Mouse (Mus musculus) left cerebral cortex, adult 2 months (tissue): ENCODE data around the gene Cdc42bpg. TPM values are rescaled to one million over a fixed set of nuclear protein-coding genes. Genes with fewer than 3 reads are reported as not detected.

ENCODE experiments used
- DNase-seq, 2 experiments: peaks; one replicate each; pipeline ENCODE4 v3.0.0; 2021 to 2022; ENCODE audit warnings: low spot score in 2 of 2, mixed read lengths in 1 of 2; ENCODE audit errors: extremely low spot score in 1 of 2
- H3K27ac ChIP-seq: fragments of 200-600 bp; 2 replicates; pipeline ENCODE4 v1.8.1; 2022
- H3K4me3 ChIP-seq: fragments of 200-600 bp; 2 replicates; pipeline ENCODE4 v1.8.1; 2022
- CTCF ChIP-seq: fragments of 200-600 bp; IDR thresholded peaks from 2 replicates; pipeline ENCODE4 v1.8.1; 2022; ENCODE audit warnings: antibody characterized with exemption, mild to moderate bottlenecking, moderate library complexity
- intact Hi-C: fragments of 180-260 bp; cut with DNase I; formaldehyde crosslinking; loops from one replicate; pipeline ENCODE4 v1.15.1; 2025
- total RNA-seq, 2 experiments: library from RNA; stranded (reverse); gene quantifications; 2 replicates each; pipeline ENCODE4 v1.2.3; 2021

Cdc42bpg gene
- total RNA-seq, 2 experiments from 2014 or later: 3.4 to 4.1 TPM

- no peak for TF ChIP-seq CTCF
- Histone ChIP-seq H3K27ac (no peak overlapping the region), H3K4me3 (no peak overlapping the region)
- DNase-seq: no peak
- intact Hi-C loops: loop anchor here (2.0 kb wide), 1 partner anchor 61 kb away; no protein-coding TSS in a partner anchor
Measured at GRCm38 (mm10) chr19:6269798-6270475, 36.3 kb upstream of the Cdc42bpg start.

- Histone ChIP-seq H3K27ac (no peak overlapping the region), H3K4me3 (no peak overlapping the region)
- intact Hi-C loops: no loop called here
- no peak for TF ChIP-seq CTCF
- no peak for DNase-seq
Measured at GRCm38 (mm10) chr19:6270661-6271060, 35.6 kb upstream of the Cdc42bpg start.

- no peak for DNase-seq
- no peak overlapping the region for H3K4me3 ChIP-seq
- H3K27ac ChIP-seq: no peak overlapping the region
- TF ChIP-seq CTCF: no peak
- intact Hi-C loops: no loop called here
Measured at GRCm38 (mm10) chr19:6271206-6271605, 35.0 kb upstream of the Cdc42bpg start.

- intact Hi-C loops: no loop called here
- H3K4me3 ChIP-seq: no peak overlapping the region
- no peak overlapping the region for H3K27ac ChIP-seq
- DNase-seq: no peak
- TF ChIP-seq CTCF: no peak
Measured at GRCm38 (mm10) chr19:6272053-6272452, 34.2 kb upstream of the Cdc42bpg start.

GRCm38 (mm10) chr19:6272738-6273137, 33.5 kb upstream of the Cdc42bpg start:
- TF ChIP-seq CTCF: no peak
- Histone ChIP-seq H3K27ac (no peak overlapping the region), H3K4me3 (no peak overlapping the region)
- no peak for DNase-seq
- intact Hi-C loops: no loop called here

- H3K27ac ChIP-seq: no peak overlapping the region
- DNase-seq: no peak
Measured at GRCm38 (mm10) chr19:6273592-6273991, 32.7 kb upstream of the Cdc42bpg start.

GRCm38 (mm10) chr19:6273998-6274608, 32.2 kb upstream of the Cdc42bpg start:
- no peak for TF ChIP-seq CTCF
- no peak for DNase-seq
- intact Hi-C loops: no loop called here
- no peak overlapping the region for H3K27ac ChIP-seq
- no peak overlapping the region for H3K4me3 ChIP-seq

More at GRCm38 (mm10) chr19:6273592-6273991, 32.7 kb upstream of the Cdc42bpg start:
- TF ChIP-seq CTCF: no peak
- intact Hi-C loops: no loop called here
- H3K4me3 ChIP-seq: no peak overlapping the region

- H3K27ac ChIP-seq: peak overlapping the region; percentile 58; the same call in 1 of the 2 replicates
- no peak for DNase-seq
- no peak; the same call in 1 of the 2 replicates for TF ChIP-seq CTCF
- intact Hi-C loops: loop anchor here (2.0 kb wide), 1 partner anchor 35 kb away; the partner anchor contains the start of gene Atg2a
- H3K4me3 ChIP-seq: peak overlapping the region; percentile 80
Measured at GRCm38 (mm10) chr19:6275740-6276389, 30.4 kb upstream of the Cdc42bpg start.

GRCm38 (mm10) chr19:6276426-6277421, 29.5 kb upstream of the Cdc42bpg start, which contains the start of gene Ehd1:
Gene Ehd1 (plus strand): TSS chr19:6276725.
- intact Hi-C loops: loop anchor here (2.0 kb wide), 1 partner anchor 36 kb away; the partner anchor contains the start of gene Atg2a
- Histone ChIP-seq H3K4me3 (peak within 1 kb of the TSS; percentile 80), H3K27ac (peak within 1 kb of the TSS; percentile 58)
- TF ChIP-seq CTCF: peak; percentile 81
- DNase-seq: peak; percentile 96 to 97

- peak overlapping the region; percentile 20 for H3K27ac ChIP-seq
- H3K4me3 ChIP-seq: peak overlapping the region; percentile 80
- intact Hi-C loops: loop anchor here (2.0 kb wide), 1 partner anchor 37 kb away; the partner anchor contains the start of gene Atg2a
- no peak for DNase-seq
- TF ChIP-seq CTCF: no peak
Measured at GRCm38 (mm10) chr19:6277661-6278438, 28.4 kb upstream of the Cdc42bpg start.
